Mouse (Mus musculus): Measurements from ENCODE around the gene Kif27.

Gene Kif27

DNA sequence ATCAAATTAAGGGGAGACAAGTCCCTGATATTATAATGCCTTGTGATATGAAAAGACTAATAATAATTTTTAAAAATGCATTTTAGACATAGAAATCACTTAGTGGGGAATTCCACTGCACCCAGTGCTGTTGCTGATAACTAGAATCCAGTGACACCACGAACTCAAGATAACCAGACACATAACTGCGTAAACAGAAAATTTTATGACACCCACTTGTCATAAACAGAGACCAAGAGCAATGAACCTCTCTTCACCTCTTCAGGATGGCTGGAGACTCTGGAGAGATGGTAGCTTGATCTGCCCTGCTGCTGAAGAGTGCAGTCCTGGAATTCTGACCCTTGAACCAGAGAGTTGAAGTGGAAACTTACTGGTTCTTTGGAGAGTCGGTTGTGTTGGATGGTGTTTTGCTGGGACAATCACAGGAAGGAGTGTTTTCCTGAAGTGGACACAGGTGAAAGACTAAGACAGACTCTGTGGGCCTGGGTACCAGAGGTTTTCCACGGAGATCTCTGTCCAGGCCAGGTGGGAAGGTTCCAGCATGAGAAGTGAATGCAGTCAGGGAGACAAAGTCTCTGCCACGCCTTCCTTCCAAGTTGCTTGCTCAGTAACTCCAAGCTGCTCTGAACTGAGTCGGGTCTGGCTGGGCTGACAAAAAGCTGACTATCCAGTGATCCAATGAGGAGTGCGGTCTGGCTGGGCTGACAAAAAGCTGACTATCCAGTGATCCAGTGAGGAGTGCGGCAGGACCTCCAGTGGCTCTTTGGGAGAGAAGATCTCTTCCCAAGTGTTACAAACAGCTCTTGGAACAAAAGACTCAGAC, 5.6 kb upstream of the Kif27 start:
- DNase-seq: no peak

DNA sequence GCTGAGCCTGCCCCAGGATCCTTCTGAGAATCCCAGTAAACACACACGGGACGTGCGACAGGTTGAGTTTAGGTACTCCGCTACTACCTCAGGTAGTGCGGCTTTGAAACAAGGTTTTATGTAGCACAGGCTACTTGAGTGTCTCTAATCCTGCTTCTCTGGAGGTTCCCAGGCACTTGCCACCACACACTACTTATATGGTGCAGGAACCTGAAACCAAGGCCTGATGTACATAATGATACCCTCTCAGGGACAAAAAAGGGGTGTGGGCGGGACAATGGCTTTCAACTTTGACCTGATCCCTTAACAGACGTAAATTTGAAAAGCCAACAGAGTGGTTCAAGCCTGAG, 357 bp upstream of the Kif27 start:
- no peak for DNase-seq

DNA sequence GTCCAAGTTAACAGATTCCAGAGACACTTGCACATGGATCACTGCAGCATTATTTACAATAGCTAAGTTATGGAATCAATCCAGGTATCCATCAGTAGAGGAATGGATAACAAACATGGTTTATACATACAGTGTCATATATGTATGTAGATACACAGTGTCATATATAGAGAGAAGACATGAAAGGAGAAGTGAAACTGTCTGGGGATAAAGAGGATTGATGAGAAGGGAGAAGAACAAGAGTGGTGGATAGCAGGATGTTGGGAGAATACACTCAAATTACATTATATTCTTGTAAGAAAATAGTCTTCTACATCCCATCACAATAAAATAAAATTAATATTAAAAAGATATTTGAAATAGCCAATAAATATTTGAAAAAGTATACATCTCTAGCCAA, 5.9 kb downstream of the Kif27 start:
- no peak for DNase-seq

DNA sequence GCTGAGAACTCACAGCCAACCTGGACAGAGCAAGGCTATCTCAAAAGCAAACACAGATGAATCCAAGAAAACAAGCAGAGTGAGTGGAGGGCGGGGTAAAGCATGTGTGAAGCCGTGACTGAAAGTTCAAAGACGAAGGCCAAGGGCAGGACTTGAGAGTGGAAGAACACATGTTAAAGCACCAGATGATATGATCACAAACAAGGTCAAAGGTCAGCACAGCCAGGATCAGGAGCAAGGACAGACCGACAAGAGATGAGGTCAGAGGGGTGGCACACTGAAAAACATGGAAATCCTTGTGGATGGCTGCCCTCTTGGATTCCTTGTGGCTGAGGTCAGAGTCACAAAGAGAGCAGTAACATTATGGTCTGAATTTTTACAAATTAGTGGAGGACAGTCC, 8.3 kb downstream of the Kif27 start:
- DNase-seq: no peak

DNA sequence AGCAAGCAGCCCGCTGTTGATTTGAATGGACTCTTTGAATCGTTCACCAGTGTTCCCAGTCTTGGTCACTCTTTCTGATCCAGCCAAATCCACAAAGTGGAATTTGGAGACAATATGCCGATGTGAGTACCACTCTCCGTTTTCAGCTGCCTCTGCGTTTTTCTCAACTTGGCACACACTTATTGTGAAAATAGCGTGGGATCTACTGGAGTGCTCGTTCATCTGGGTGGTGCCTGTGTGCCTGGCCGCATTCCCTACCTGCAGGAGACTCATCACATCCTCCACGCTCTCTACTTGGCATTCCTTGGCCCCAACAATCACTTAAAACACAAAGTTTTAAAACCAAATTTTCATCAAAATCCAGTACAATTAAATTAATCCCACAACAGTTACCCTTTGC, 14.4 kb downstream of the Kif27 start:
- DNase-seq: no peak

DNA sequence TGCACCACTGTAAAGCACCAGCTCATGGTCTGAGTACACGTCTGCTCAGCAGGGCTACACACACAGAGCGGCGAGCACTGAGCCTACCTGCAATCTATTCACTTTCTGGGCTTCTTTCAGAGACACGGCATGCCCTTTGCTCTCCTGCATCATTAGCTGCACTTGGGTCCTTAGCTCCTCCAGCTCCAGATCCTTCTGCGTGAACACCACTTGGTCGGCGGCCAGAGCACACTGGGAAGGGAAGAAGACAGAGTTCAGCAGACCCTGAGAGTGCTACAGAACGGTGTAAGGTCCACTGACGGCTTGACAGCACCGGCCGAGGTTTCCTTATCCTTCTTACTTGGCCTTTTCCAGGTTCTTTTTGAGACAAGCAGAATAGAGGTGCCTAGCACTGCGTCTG, 21.5 kb downstream of the Kif27 start:
- DNase-seq: no peak

DNA sequence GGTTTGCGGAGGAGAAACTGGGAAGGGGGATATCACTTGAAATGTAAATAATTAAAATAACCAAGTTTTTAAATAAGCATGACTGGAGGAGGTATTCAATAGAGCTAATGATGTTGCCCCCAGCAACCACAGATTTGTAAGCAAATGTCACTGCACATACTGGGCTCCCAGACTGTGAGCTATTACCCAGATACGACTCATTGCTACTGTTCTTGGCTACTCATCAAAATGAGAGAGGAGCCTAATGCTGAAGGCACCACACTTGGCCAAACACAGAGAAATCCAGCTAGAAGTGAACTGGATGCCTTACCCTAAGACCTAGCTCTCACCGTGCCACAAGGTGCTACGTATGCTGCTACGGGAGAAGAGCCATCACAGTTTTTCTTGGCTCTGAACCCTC, 24.8 kb downstream of the Kif27 start:
- no peak for DNase-seq

DNA sequence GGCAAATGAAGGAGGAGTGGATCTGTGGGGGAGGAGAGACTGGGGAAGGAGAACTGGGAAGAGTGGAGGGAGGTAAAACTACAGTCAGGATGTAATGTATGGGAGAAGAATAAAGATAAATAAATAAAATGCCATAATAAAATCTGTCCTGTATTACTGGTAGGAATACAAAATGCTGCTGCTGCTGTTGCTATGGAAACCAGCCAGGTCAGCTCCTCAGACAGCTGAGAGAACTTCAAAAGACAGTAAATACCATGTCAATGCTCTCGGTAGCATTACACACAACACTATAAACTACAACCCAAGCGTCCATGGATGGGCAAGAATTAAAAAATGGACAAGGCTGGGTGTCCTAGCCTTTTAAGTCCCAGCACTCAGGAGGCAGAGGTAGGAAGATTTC, 41.2 kb downstream of the Kif27 start:
- no peak for DNase-seq

DNA sequence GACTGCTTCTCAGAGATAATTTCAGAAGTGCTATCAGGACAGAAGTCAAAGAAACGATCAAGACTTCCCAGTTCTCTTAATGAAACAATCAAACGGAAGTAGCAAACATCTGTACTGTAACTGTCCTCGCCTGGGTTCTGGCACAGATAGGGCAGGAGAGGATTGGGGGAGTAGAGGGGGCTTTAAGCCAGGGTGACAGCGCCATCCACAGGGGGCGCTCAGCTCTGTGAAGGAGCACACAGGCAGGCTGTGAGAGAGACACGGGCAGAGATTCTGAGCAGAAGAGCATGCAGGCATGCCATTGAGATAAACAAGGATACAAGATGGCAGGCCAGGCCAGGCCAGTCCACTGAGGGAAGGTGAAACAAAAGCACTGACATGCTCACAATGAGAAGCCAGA, 43.9 kb downstream of the Kif27 start:
- no peak for DNase-seq

DNA sequence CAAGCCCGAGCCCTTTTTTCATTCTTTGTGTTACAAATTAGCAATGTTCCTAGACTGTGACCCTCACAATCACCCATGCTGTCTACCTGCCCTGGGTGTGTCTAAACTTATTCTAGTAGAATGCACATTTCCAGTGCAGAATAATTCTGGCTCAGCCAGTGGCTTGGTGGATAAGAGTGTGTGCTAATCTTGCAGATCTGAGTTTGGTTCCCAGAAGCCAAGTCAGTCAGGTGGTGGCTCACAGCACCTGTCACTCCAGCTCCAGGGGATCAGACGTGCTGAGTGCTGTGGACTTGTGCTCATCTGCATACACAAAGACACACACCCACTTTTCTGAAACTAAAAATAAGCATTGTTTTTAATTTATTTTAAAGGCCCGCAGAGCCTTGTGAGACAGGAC, 45.2 kb downstream of the Kif27 start:
- DNase-seq: no peak

DNA sequence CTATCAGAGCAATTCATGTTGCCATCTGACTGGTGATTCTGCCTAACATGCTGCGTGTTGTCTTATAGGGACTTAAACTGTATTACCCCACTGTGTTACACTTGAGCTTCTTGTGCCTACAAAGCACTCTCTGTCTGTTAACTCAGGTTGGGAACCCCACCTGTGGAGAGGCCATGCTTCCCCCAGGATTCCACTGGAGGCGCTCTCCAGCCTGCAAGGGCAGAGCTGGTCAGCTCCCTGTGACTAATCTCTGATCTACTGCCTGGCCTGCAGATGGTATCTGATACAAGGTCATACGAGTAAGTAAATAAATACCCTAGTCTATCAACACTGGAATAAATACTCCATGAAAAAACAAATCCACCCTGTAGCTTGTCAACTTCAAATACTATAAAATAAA, 47.6 kb downstream of the Kif27 start:
- peak in 1 of 2 experiments; percentile 3 for DNase-seq

DNA sequence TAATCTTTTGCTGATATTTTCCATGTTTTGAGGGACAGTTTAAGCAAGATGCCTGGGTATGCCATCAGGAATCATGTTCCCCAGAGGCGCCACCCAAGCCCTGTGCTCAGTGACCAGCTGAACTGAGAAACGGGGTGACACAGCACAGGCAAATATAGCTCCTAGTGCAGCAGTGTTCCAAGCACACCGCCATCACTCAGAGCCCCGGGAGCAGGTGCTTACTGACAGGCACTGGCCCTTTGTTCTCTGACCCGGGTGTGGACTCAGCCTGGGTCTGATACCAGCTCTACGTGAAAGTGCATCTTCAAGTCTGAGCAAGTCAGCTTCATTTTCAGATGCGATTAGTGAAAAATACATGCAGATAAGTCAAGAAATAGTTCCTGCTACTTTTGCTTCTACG, 49.4 kb downstream of the Kif27 start:
- DNase-seq: no peak

DNA sequence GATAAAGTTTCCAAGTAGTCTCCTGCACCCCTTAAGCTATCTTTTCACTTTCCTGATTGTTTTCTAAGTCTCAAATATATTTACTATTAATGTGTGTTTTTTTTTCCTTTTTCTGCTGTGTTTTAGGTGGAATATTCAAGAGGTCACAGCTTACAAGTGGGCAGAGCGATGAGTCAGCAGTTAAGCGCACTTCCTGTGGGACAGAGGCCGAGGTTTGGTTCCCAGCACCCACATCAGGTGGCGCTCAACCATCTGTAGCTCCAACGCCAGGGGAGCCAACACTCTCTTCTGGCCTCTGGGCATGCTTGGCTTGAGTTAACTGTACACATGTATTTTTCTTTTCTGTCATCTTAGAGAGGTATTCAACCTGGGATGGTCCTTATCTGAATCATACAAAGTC, 51.5 kb downstream of the Kif27 start:
- no peak for DNase-seq

DNA sequence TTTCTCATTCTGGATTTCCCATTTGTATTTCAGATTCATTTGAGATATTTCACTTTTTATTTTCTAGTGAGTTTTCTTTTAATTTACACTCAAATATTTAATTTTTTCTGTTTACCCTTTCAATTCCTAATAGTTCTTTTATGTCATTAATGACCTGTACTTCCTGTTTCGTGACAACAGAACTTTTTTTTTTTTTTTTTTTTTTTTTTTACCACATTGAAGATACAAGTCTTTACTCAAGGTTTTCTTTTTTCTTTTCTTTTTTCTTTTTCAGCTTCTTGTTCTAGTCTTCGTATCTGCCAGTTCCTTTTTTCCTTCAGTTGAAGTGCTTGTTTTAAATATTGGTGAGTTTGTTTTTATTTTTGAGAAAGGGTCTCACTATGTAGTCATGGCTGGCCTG, 53.7 kb downstream of the Kif27 start:
- no peak for DNase-seq

DNA sequence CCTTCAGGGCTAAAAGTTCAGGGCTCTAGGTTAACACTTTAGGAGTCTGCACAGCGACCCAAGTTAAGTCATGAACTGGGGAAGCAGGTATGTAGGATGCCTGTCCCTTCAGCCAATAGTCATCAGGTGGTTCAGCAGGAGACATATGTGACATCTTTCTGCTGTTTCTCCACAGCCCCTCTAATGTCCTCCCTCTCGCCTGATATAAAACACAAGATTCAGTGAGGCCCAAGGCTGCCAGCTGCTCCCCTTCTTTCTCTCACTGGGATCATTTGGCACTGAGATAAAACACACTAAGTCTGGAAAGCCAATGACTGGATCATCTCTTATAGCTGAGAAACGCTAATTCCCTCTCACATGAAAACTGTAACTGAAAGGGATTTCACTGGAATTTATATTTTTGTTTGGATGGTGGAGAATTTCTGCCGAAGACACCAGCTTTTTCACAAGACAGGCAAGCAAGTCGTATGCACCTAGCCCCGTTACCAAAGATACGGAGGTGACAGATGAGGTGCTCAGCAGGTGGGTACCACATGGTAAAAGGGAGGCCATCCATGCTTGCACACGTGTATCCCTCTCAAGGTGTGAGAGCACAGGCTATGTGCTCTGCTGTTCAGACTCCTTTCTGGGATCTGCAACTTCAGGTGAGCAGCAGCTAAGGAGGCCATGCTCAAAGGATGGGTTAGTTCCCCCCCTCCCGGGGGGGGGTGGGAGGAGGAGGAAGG, 56.3 kb downstream of the Kif27 start:
- no peak for DNase-seq

DNA sequence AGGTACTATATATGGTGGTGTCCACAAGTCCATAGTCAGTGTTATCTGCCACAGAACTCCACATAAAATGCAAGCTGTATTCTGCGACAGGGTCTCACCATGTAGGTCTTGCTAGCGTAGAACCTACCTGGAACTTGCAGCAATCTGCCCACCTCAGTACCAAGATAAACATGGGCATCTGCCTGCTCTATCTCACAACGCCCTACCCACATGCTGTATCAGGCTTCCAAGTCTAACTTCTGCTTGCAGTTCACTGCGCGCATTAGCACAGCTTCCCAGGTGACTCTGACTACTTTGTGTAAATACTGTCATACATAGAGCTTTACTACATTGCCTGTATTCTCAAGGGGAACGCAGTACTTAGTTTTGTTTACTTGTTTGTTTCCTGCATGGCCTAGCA, 57.0 kb downstream of the Kif27 start:
- no peak for DNase-seq

DNA sequence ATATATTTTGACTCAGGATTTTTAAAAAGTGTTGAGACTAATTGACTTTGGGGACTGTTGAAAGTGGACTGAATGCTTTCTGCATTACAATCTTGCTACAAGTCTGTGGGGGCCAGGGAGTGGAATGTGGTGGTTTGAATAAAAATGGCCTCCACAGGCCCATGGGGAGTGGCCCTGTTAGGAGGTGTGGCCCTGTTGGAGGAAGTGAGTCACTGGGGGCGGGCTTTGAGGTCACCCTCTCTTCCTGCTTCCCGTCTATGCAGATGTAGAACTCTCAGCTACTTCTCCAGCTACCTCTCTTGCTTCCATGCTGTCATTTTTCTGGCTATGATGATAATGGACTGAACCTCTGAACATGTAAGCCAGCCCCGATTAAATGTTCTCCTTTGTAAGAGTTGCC, 60.2 kb downstream of the Kif27 start:
- no peak for DNase-seq

DNA sequence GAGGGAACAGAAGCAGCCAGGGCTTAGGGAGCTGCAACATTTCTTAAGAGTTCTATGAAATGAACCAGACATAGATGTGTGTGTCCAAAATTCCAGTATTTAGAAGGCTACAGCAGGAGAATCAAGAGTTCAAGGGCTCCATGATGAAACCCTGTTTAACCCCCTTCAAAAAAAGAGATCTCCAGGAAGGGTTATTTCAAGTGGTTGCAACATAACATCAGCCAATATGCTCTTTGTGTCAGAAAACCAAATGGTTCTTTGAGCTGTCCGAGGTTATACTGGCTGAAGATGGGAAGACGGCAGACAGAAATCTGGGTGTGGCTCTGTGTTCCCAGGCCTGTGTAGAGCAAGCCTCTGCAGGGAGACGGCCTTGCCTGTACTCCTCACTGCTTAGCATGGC, 63.3 kb downstream of the Kif27 start:
- no peak for DNase-seq

DNA sequence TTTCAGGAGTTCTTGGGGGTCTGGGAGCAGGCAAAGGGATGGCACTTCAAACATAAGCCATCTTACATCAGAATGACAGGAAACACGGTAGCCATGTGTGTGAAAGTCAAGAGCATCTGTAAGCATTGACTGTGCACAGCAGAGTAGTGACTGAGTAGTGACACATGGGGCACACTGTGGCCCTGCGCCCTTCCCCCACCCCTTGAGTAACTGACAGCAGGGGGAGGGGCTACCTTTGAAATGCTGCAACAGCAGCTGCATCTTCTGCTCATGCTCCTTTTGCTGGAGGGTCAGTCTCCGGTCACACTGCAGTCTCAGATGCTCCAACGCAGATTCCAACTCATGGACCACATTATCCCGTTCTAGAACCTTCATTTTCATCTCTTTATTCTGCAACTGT, 66.1 kb downstream of the Kif27 start:
- no peak for DNase-seq

DNA sequence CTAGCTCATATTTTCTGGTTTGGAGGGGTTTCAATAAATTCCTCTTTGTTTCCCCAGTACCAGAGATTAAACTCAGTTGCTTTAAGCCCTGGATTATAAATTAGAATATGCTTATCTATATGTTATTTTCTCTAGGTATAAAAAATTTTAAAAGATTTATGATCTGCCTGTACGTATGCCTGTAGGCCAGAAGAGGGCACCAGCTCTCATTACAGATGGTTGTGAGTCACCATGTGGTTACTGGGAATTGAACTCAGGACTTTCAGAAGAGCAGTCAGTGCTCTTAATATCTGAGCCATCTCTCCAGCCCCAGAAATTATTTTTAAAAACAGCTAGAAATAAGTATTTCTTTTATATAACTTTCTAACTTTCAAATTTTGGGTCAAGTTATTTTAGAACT, 69.6 kb downstream of the Kif27 start:
- DNase-seq: no peak

DNA sequence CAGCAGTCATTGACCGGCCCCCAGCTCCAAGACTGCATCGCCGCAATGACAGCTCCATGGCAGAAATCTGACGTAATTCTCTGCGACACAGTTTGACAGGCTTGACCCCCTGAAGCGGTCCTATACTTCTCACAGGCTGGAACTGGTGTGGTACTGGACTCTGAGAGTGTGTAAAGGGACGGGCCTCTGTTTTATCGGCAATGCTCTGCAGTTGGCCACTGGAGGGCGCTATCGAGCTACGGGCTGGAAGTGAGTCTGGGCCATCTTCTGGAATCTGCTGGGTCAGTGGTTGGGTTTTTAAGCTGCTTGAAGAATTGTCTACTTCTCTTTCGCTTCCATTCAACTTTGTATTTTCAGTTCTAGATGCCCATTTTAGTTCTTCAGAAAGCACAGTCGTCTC, 71.1 kb downstream of the Kif27 start:
- peak; percentile 66 to 77 for DNase-seq

DNA sequence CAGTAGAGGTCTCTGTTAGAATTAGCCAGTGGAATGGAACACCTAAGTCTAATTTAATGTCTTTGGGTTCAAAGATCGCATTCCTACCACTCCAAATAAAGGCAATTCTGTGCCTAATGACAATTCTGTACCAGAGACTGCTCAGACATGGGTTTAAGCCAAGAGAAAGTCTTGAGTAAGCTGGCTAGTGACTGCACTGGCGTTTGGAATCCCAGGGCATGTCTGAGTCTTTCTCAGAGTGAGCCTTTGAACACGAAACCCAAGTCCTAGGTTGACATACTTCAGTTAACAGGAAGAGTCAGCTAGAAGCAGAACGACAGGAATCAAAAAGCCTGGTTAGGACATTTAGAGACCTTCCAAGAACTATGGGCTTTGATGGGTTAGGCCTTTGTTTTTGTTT, 75.5 kb downstream of the Kif27 start:
- no peak for DNase-seq

DNA sequence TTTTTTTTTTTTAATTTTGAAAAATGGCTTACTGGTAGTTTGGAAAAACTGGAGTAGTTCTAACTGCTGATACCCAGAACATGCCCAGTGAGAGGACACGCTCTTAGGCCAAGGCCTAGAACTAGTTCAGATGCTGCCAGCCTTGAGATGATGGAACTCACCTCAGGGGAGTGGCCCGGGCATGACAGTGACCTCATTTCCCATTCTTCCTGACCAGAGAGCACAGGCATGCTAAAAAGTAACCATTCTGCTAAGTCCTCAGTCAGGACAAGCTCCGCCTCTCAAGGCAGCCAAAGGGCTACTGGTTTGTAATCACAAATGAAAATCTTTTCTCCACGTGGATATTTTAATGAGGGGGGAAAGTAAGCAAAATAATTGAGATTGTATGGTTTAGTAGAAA, 77.0 kb downstream of the Kif27 start:
- no peak for DNase-seq

DNA sequence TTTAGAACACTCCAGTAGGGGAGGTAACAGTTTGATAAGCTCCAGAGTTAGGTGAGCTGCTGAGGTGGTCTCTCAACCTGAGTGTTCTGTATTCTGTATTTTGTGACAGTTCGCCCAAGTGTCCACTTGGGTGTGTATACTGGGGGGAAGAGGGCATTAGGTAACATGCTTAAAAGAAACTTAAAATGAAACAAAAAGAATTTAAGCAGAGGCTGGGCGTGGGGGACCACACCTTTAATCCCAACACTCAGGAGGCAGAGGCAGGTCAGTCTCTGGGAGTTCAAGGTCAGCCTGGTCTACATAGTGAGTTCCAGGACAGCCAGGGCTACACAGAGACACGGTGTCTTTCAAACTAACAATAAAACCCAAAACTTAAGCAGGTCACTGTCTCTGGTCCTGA, 78.4 kb downstream of the Kif27 start:
- DNase-seq: no peak

DNA sequence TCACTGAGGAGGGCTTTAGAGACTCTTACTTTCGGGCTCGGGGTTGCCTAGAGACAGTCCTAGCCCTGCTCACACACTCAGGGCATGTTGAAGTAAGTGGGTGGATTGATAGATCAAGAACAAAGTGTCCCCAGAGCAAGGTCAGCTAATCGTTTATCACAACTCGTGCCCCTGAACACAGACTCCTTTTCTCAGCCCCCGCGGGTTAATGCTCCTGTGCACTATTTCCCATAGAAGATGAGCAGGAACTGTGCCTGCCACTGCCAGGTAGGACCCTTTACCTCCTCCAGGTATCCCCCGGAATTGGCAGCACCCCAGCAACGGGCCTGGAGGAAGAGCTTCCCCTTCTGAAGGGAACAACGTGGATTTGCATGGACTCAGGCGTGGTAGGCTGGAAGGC, 82.7 kb downstream of the Kif27 start:
- no peak for DNase-seq
